Mouse (Mus musculus) CD4-positive, CD25-positive, alpha-beta regulatory T cell, adult 9 weeks (primary cell): ENCODE measurements around the gene Cdc42bpa. TPM values are rescaled to one million over a fixed set of nuclear protein-coding genes. Genes with fewer than 3 reads are reported as not detected.

Source experiments
- polyA plus RNA-seq: library from polyadenylated mRNA; unstranded; fragments of 100-300 nt; shearing (Covaris generic); gene quantifications from one replicate; pipeline ENCODE4 v1.2.1, GENCODE M21; 2017

Gene Cdc42bpa
- polyA plus RNA-seq, result 0.29 TPM

GRCm38 (mm10) chr1:179959721-179960542, at the start of gene Cdc42bpa:
TSS of gene Cdc42bpa (plus strand) at chr1:179960472.

GRCm38 (mm10) chr1:180198959-180199714, 238.9 kb downstream of the Cdc42bpa start, which contains the start of gene Coq8a:
TSS of gene Coq8a (minus strand) at chr1:180199602.

Other genes with a start within 250 kb of the Cdc42bpa start
- not detected for gene Kif28, start 215.2 kb upstream of the Cdc42bpa start, polyA plus RNA-seq
- gene Gm10518, start 157.1 kb upstream of the Cdc42bpa start, polyA plus RNA-seq, result not detected
- gene Ahctf1, start 156.8 kb upstream of the Cdc42bpa start, polyA plus RNA-seq, result 16.8 TPM
- 83.6 TPM for gene Coq8a, start 239.1 kb downstream of the Cdc42bpa start, polyA plus RNA-seq